Mouse (Mus musculus) C2C12 (cell line): Measurements from ENCODE around the gene Olfr66. TPM values are rescaled to one million over a fixed set of nuclear protein-coding genes. Genes with fewer than 3 reads are reported as not detected.

Experiments
- H3K27me3 ChIP-seq: one replicate; pipeline ENCODE4 v1.6.1; 2011; ENCODE audit not compliant: control insufficient read depth, insufficient read depth, insufficient read length
- H3K36me3 ChIP-seq: one replicate; pipeline ENCODE4 v1.6.1; 2011; ENCODE audit not compliant: control insufficient read depth, insufficient read depth
- H3K4me3 ChIP-seq: one replicate; pipeline ENCODE4 v1.5.1; 2011; ENCODE audit warnings: mild to moderate bottlenecking, control low read depth; ENCODE audit not compliant: poor library complexity, insufficient read depth, severe bottlenecking
- H3K79me2 ChIP-seq: one replicate; pipeline ENCODE4 v1.6.1; 2011; ENCODE audit not compliant: control insufficient read depth, insufficient read depth
- H3K79me3 ChIP-seq: one replicate; pipeline ENCODE4 v1.6.1; 2011; ENCODE audit warnings: low read depth, control low read depth
- H3ac ChIP-seq: one replicate; pipeline ENCODE3; 2011; ENCODE audit warnings: low read depth; ENCODE audit not compliant: control insufficient read depth, insufficient read length
- CEBPB ChIP-seq: IDR thresholded peaks from one replicate; pipeline ENCODE4 v1.6.1; 2011; ENCODE audit warnings: low read depth, mild to moderate bottlenecking, control low read depth, moderate library complexity
- CTCF ChIP-seq: IDR thresholded peaks from one replicate; pipeline ENCODE4 v1.5.1; 2011; ENCODE audit not compliant: control insufficient read depth, insufficient read depth, insufficient read length
- FOSL1 ChIP-seq: IDR thresholded peaks from one replicate; pipeline ENCODE4 v1.8.0; 2011; ENCODE audit warnings: mild to moderate bottlenecking, low read length; ENCODE audit not compliant: poor library complexity, insufficient read depth, severe bottlenecking
- MAX ChIP-seq: IDR thresholded peaks from one replicate; pipeline ENCODE4 v1.6.1; 2011; ENCODE audit warnings: mild to moderate bottlenecking, control low read depth
- MYOD1 ChIP-seq: IDR thresholded peaks from one replicate; pipeline ENCODE4 v1.6.1; 2011; ENCODE audit warnings: low read depth; ENCODE audit not compliant: control insufficient read depth, insufficient read length
- MYOG ChIP-seq: IDR thresholded peaks from one replicate; pipeline ENCODE4 v1.6.1; 2011; ENCODE audit not compliant: control insufficient read depth, insufficient read length; ENCODE audit errors: extremely low read depth
- USF1 ChIP-seq: IDR thresholded peaks from one replicate; pipeline ENCODE4 v1.6.1; 2011; ENCODE audit warnings: low read depth, mild to moderate bottlenecking, control low read depth, moderate library complexity
- long read RNA-seq, 2 experiments: library from polyadenylated mRNA; unstranded; transcript quantifications; one replicate each; pipeline ENCODE4 v2.0.0; 2019 to 2020
- polyA plus RNA-seq: library from polyadenylated mRNA; unstranded; fragments of >200 nt; fragmentation: generic; extraction: Trizol; gene quantifications from one replicate; pipeline ENCODE4 v1.2.1, GENCODE M21; 2012; ENCODE audit warnings: missing spikeins

Olfr66 gene
- polyA plus RNA-seq = not detected
- long read RNA-seq, experiment 1 = 0 reads
- long read RNA-seq, experiment 2 = 0 reads

DNA sequence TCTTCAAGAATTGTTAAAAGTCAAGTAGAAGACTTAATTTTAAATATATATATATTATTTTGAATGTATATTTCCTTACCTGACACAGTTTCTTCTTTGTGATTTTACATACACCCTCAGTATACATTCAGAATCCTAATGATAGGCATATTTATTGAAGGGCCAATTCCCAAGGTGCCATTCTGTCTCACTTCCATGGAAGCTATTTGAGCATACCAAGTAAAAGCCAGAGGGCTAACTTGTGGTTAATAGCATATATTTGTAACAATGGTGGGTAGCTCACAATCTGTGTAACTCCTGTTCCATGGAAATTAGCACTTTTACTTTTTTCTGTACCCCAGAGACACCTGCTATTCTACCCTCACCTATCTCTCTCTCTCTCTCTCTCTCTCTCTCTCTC is at the start of gene Olfr66:
Gene Olfr66 (minus strand): TSS at position 101 of the 400 bp plus-strand sequence.
- H3K79me2 ChIP-seq = no peaks in the 10 kb centered on the region
- no peaks in the 10 kb centered on the region for H3K79me3 ChIP-seq
- no peaks in the 10 kb centered on the region for H3K27me3 ChIP-seq
- no peaks in the 10 kb centered on the region for H3K36me3 ChIP-seq
- no peak within 1 kb of the TSS for H3ac ChIP-seq
- TF ChIP-seq MYOD1 (no peak), CEBPB (no peak), FOSL1 (no peak), MYOG (no peak), CTCF (no peak), MAX (no peak), USF1 (no peak)
- H3K4me3 ChIP-seq = no peak within 1 kb of the TSS

GRCm38 (mm10) chr7:103934264-103934663 is 48.2 kb upstream of the Olfr66 start, which contains the start of gene Olfr632:
Olfr632 (plus strand) TSS chr7:103934347.
- Histone ChIP-seq H3K27me3 (no peaks in the 10 kb centered on the region), H3ac (no peak within 1 kb of the TSS), H3K4me3 (no peak within 1 kb of the TSS), H3K79me3 (no peaks in the 10 kb centered on the region), H3K36me3 (no peaks in the 10 kb centered on the region), H3K79me2 (no peaks in the 10 kb centered on the region)
- TF ChIP-seq CEBPB (no peak), MYOD1 (no peak)

DNA sequence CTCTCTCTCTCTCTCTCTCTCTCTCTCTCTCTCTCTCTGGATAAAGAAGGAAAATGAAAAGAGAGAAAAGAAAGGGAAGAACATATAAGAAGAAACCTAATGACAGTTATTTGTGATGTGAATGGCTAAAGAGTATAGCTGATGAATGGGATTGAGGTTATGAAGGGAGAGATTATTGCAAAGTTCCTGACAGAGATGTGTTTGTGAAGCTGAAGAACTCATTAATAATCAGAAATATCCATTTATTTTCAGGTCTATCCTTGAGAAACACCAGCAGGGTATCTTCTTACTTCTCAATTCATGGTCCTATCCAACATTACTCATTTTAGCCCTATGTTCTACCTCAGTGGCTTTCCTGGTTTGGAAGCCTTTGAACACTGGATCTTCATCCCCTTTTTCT is 42.5 kb upstream of the Olfr66 start, which contains the start of gene Olfr631:
Gene Olfr631 (plus strand): TSS at position 301 of the 400 bp plus-strand sequence.
- Histone ChIP-seq H3K79me2 (no peaks in the 10 kb centered on the region), H3ac (no peak within 1 kb of the TSS), H3K4me3 (no peak within 1 kb of the TSS), H3K79me3 (no peaks in the 10 kb centered on the region), H3K27me3 (no peaks in the 10 kb centered on the region), H3K36me3 (no peaks in the 10 kb centered on the region)
- TF ChIP-seq USF1 (no peak), MYOD1 (no peak), MAX (no peak), FOSL1 (no peak), MYOG (no peak), CTCF (no peak), CEBPB (no peak)

- H3ac ChIP-seq = no peak overlapping the region
- H3K79me2 ChIP-seq = no peaks in the 10 kb centered on the region
- H3K4me3 ChIP-seq = no peak overlapping the region
- H3K79me3 ChIP-seq = no peaks in the 10 kb centered on the region
- H3K27me3 ChIP-seq = no peaks in the 10 kb centered on the region
- H3K36me3 ChIP-seq = no peaks in the 10 kb centered on the region
- no peak for TF ChIP-seq USF1
- TF ChIP-seq MYOD1 = no peak
- no peak for TF ChIP-seq CTCF
- TF ChIP-seq CEBPB = no peak
- TF ChIP-seq MAX = no peak
- no peak for TF ChIP-seq MYOG
- TF ChIP-seq FOSL1 = no peak
Observed at GRCm38 (mm10) chr7:103915338-103915737, 29.3 kb upstream of the Olfr66 start.

DNA sequence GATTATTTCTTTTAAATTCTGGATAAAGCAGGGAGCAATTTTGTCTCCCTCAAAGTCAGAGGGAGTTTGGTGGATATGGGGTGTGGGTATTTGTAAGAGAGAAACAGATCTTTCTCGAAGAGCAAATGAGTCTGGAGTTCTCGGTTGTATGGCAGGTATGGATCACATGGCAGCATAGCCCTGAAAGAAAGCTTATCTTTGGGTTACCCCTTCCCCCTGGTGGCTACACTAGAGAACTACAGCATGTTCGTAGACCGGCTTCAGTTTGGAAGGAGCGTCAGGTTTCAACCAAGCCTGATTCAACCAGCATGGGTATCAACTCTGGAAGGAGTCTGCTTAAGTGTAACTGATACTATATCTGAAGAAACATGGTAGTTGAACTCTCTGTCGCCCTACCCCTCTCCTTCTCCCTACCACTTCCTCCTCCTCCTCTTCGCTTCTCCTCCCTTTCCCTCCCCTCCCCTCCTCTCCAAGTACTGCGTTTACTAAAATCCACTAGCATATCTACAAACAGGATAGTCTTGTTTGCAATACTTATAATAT is 27.0 kb upstream of the Olfr66 start:
- TF ChIP-seq USF1 = no peak
- TF ChIP-seq MYOG = no peak
- no peak for TF ChIP-seq MAX
- no peak for TF ChIP-seq CTCF
- Histone ChIP-seq H3K4me3 (no peak overlapping the region), H3K27me3 (no peaks in the 10 kb centered on the region), H3K36me3 (no peaks in the 10 kb centered on the region), H3K79me2 (no peaks in the 10 kb centered on the region), H3K79me3 (no peaks in the 10 kb centered on the region), H3ac (no peak overlapping the region)

DNA sequence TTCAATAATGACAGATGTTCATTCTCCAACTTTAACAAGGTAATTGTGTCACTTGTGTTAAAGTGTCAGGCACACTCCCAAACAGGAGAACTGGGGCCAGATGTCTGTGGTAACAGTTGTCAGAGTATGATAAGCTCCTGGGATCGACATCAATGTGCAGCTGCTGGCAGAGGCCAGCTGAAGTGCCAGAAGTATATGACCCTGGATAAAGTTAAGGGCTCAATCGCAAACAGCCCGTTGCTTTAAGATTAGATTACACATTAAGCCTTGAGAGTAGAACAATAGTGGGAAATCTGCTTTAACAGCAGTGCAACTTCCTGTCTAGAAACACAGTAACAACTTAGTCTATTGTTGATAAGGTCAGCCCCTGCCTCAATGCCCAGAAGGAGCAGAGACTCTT is 24.0 kb upstream of the Olfr66 start:
- TF ChIP-seq MYOG (no peak), MYOD1 (peak; percentile 83)
- H3K79me2 ChIP-seq = no peaks in the 10 kb centered on the region
- H3K79me3 ChIP-seq = no peaks in the 10 kb centered on the region
- no peaks in the 10 kb centered on the region for H3K36me3 ChIP-seq
- H3ac ChIP-seq = no peak overlapping the region
- H3K27me3 ChIP-seq = no peaks in the 10 kb centered on the region
- no peak overlapping the region for H3K4me3 ChIP-seq
